Mouse (Mus musculus) kidney, adult 2 months (tissue): ENCODE data around the gene Tln2.

Source experiments
- CTCF ChIP-seq: fragments of 200-500 bp; conservative IDR thresholded peaks from 2 replicates; pipeline ENCODE4 v1.5.1; 2011; ENCODE audit warnings: low read depth, mild to moderate bottlenecking, control low read depth, low read length, moderate library complexity, mixed read lengths; ENCODE audit not compliant: insufficient read depth, insufficient read length
- POLR2A ChIP-seq: fragments of 200-500 bp; IDR thresholded peaks from one replicate; pipeline ENCODE4 v1.6.1; 2011; ENCODE audit warnings: low read depth, low read length, control low read depth

GRCm38 (mm10) chr9:67176073-67176472 lies 383.4 kb downstream of the Tln2 start:
- no peak for TF ChIP-seq CTCF
- TF ChIP-seq POLR2A = no peak
